Mouse (Mus musculus) forebrain, embryonic 16.5 days (tissue): ENCODE measurements around the gene Gtf2ird1. TPM values are rescaled to one million over a fixed set of nuclear protein-coding genes. Genes with fewer than 3 reads are reported as not detected.
A peak's percentile ranks its signal among the peaks of the same experiment; 100 is the strongest.

Experiments used
- ATAC-seq: fragments of 200-750 bp; cut with Nextera tagmentation; 2 replicates; pipeline ENCODE4 v1.8.0; 2017; ENCODE audit warnings: mild to moderate bottlenecking, moderate library complexity
- H3K27ac ChIP-seq: fragments of 300-500 bp; sonication (generic); 2 replicates; pipeline ENCODE4 v1.5.1; 2014; ENCODE audit warnings: low read length, control low read depth
- H3K27me3 ChIP-seq: fragments of 300-500 bp; sonication (generic); replicated peaks from 2 replicates; pipeline ENCODE4 v1.6.1; 2014; ENCODE audit warnings: low read length; ENCODE audit not compliant: control insufficient read depth, insufficient read depth
- H3K36me3 ChIP-seq: fragments of 300-500 bp; sonication (generic); 2 replicates; pipeline ENCODE4 v1.6.1; 2014; ENCODE audit not compliant: control insufficient read depth, insufficient read depth
- H3K4me1 ChIP-seq: fragments of 300-500 bp; sonication (generic); replicated peaks from 2 replicates; pipeline ENCODE4 v1.6.1; 2014; ENCODE audit warnings: low read length; ENCODE audit not compliant: control insufficient read depth, insufficient read depth
- H3K4me2 ChIP-seq: fragments of 300-500 bp; sonication (generic); 2 replicates; pipeline ENCODE4 v1.6.1; 2014; ENCODE audit warnings: mild to moderate bottlenecking, low read length, control low read depth
- H3K4me3 ChIP-seq: fragments of 300-500 bp; sonication (generic); replicated peaks from 2 replicates; pipeline ENCODE4 v1.5.1; 2014; ENCODE audit warnings: mild to moderate bottlenecking, low read length, control low read depth
- H3K9ac ChIP-seq: fragments of 300-500 bp; sonication (generic); replicated peaks from 2 replicates; pipeline ENCODE4 v1.6.1; 2014; ENCODE audit warnings: low read depth, low read length, control low read depth
- H3K9me3 ChIP-seq: fragments of 300-500 bp; sonication (generic); 2 replicates; pipeline ENCODE4 v1.6.1; 2016; ENCODE audit warnings: low read length; ENCODE audit not compliant: control insufficient read depth
- WGBS: fragments of 180-500 bp; shearing (Covaris S2); extraction: QIAGEN DNeasy Blood & Tissue Kit; methylation state at CpG from one replicate; pipeline ENCODE4 v1.1.7; 2014; 5-methylcytosine and 5-hydroxymethylcytosine counted together
- polyA plus RNA-seq: library from polyadenylated mRNA; unstranded; fragments of >200 nt; fragmentation: Nextera tagmentation; extraction: Ambion mirVana; gene quantifications from 2 replicates; pipeline ENCODE4 v1.2.1, GENCODE M21; 2015

Gtf2ird1 gene
- polyA plus RNA-seq, 1 experiment from 2014 or later: 96.6 TPM

GRCm38 (mm10) chr5:134492956-134493355 lies 36.4 kb upstream of the Gtf2ird1 start:
- H3K4me3 ChIP-seq: no peak overlapping the region
- whole genome bisulfite sequencing: 97% methylated on average over 4 of the region's 4 CpGs
- no peak for ATAC-seq

GRCm38 (mm10) chr5:134491712-134492417 lies 35.3 kb upstream of the Gtf2ird1 start:
- Histone ChIP-seq H3K27ac (peak overlapping the region; percentile 42; the same call in 1 of the 2 replicates), H3K4me2 (no peak overlapping the region), H3K27me3 (no peaks in the 10 kb centered on the region), H3K4me3 (no peak overlapping the region), H3K36me3 (peaks cover 30% of the 10 kb centered on the region), H3K4me1 (0 out of 2 replicates have a peak, but pooled peaks cover 4% of the 10 kb centered on the region), H3K9ac (no peak overlapping the region), H3K9me3 (no peaks in the 10 kb centered on the region)
- WGBS: 26% methylated on average over 18 of the region's 18 CpGs
- peak; percentile 29; the same call in 1 of the 2 replicates for ATAC-seq

More at GRCm38 (mm10) chr5:134492956-134493355, 36.4 kb upstream of the Gtf2ird1 start:
- Histone ChIP-seq H3K27ac (no peak overlapping the region), H3K9me3 (no peaks in the 10 kb centered on the region), H3K4me2 (no peak overlapping the region), H3K9ac (no peak overlapping the region), H3K27me3 (no peaks in the 10 kb centered on the region), H3K4me1 (0 out of 2 replicates have a peak, but pooled peaks cover 4% of the 10 kb centered on the region), H3K36me3 (peaks cover 41% of the 10 kb centered on the region)

GRCm38 (mm10) chr5:134491206-134491605 lies 34.7 kb upstream of the Gtf2ird1 start:
- H3K27ac ChIP-seq: no peak overlapping the region
- H3K9me3 ChIP-seq: no peaks in the 10 kb centered on the region
- H3K4me2 ChIP-seq: no peak overlapping the region
- no peak overlapping the region for H3K9ac ChIP-seq
- 91% methylated on average over 2 of the region's 2 CpGs for WGBS
- no peaks in the 10 kb centered on the region for H3K27me3 ChIP-seq
- no peak overlapping the region for H3K4me3 ChIP-seq
- ATAC-seq: no peak
- H3K4me1 ChIP-seq: 0 out of 2 replicates have a peak, but pooled peaks cover 4% of the 10 kb centered on the region
- H3K36me3 ChIP-seq: peaks cover 23% of the 10 kb centered on the region

- Histone ChIP-seq H3K4me1 (0 out of 2 replicates have a peak, but pooled peaks cover 4% of the 10 kb centered on the region), H3K27ac (no peak overlapping the region), H3K9ac (no peak overlapping the region), H3K4me2 (no peak overlapping the region), H3K4me3 (no peak overlapping the region), H3K9me3 (no peaks in the 10 kb centered on the region), H3K27me3 (no peaks in the 10 kb centered on the region), H3K36me3 (peaks cover 22% of the 10 kb centered on the region)
- no peak for ATAC-seq
- 88% methylated on average over 12 of the region's 12 CpGs for WGBS
These were observed 33.9 kb upstream of the Gtf2ird1 start for GRCm38 (mm10) chr5:134490465-134490864.

GRCm38 (mm10) chr5:134489583-134489982 lies 33.1 kb upstream of the Gtf2ird1 start:
- H3K27ac ChIP-seq: no peak overlapping the region
- ATAC-seq: no peak

GRCm38 (mm10) chr5:134488596-134488995 lies 32.1 kb upstream of the Gtf2ird1 start:
- no peak overlapping the region for H3K27ac ChIP-seq
- 98% methylated on average over 4 of the region's 4 CpGs for WGBS
- H3K9me3 ChIP-seq: no peaks in the 10 kb centered on the region
- H3K27me3 ChIP-seq: no peaks in the 10 kb centered on the region
- no peak for ATAC-seq
- H3K36me3 ChIP-seq: peaks cover 20% of the 10 kb centered on the region
- 0 out of 2 replicates have a peak, but pooled peaks cover 4% of the 10 kb centered on the region for H3K4me1 ChIP-seq
- no peak overlapping the region for H3K9ac ChIP-seq
- H3K4me2 ChIP-seq: no peak overlapping the region
- no peak overlapping the region for H3K4me3 ChIP-seq

More at GRCm38 (mm10) chr5:134489583-134489982, 33.1 kb upstream of the Gtf2ird1 start:
- Histone ChIP-seq H3K9ac (no peak overlapping the region), H3K4me1 (0 out of 2 replicates have a peak, but pooled peaks cover 4% of the 10 kb centered on the region), H3K9me3 (no peaks in the 10 kb centered on the region), H3K27me3 (no peaks in the 10 kb centered on the region), H3K36me3 (peaks cover 22% of the 10 kb centered on the region), H3K4me2 (no peak overlapping the region), H3K4me3 (no peak overlapping the region)
- WGBS: 23% methylated on average over 9 of the region's 9 CpGs

GRCm38 (mm10) chr5:134488042-134488441 lies 31.5 kb upstream of the Gtf2ird1 start:
- 77% methylated on average over 10 of the region's 10 CpGs for WGBS
- Histone ChIP-seq H3K4me1 (0 out of 2 replicates have a peak, but pooled peaks cover 4% of the 10 kb centered on the region), H3K9me3 (no peaks in the 10 kb centered on the region), H3K36me3 (peaks cover 18% of the 10 kb centered on the region), H3K9ac (no peak overlapping the region), H3K27ac (no peak overlapping the region), H3K27me3 (no peaks in the 10 kb centered on the region), H3K4me2 (no peak overlapping the region), H3K4me3 (no peak overlapping the region)
- ATAC-seq: no peak

GRCm38 (mm10) chr5:134485900-134486665 lies 29.6 kb upstream of the Gtf2ird1 start:
- Histone ChIP-seq H3K4me2 (no peak overlapping the region), H3K27ac (no peak overlapping the region), H3K9ac (no peak overlapping the region), H3K27me3 (no peaks in the 10 kb centered on the region), H3K4me1 (no peaks in the 10 kb centered on the region), H3K9me3 (no peaks in the 10 kb centered on the region), H3K36me3 (peaks cover 13% of the 10 kb centered on the region), H3K4me3 (no peak overlapping the region)
- peak; percentile 76 for ATAC-seq
- WGBS: 61% methylated on average over 13 of the region's 13 CpGs

GRCm38 (mm10) chr5:134485183-134485730 lies 28.7 kb upstream of the Gtf2ird1 start:
- Histone ChIP-seq H3K4me1 (no peaks in the 10 kb centered on the region), H3K4me2 (no peak overlapping the region), H3K27me3 (no peaks in the 10 kb centered on the region), H3K9ac (no peak overlapping the region), H3K4me3 (no peak overlapping the region), H3K36me3 (peaks cover 6% of the 10 kb centered on the region), H3K27ac (no peak overlapping the region), H3K9me3 (no peaks in the 10 kb centered on the region)
- no peak for ATAC-seq
- WGBS: 82% methylated on average over 7 of the region's 7 CpGs
